Mouse (Mus musculus) lung, postnatal 36 days (tissue): ENCODE measurements around the gene Sh3bp2.
A peak's percentile ranks its signal among the peaks of the same experiment; 100 is the strongest.
"Not testable (repeated sequence)": the region's sequence is repeated elsewhere in the genome, so short reads cannot be mapped to it uniquely, and the experiment has no call there.

ENCODE experiments used
- DNase-seq: peaks from one replicate; pipeline ENCODE4 v3.0.0; 2022; ENCODE audit warnings: mixed read lengths

Sh3bp2 gene

GRCm38 (mm10) chr5:34527352-34527751, 1.7 kb downstream of the Sh3bp2 start:
- DNase-seq, result no peak

GRCm38 (mm10) chr5:34528724-34529123, 3.1 kb downstream of the Sh3bp2 start:
- no peak for DNase-seq

- no peak for DNase-seq
These were observed 4.5 kb downstream of the Sh3bp2 start for GRCm38 (mm10) chr5:34530116-34530515.

GRCm38 (mm10) chr5:34530687-34531086, 5.0 kb downstream of the Sh3bp2 start:
- DNase-seq, result no peak

- DNase-seq, result no peak
These were observed 7.4 kb downstream of the Sh3bp2 start for GRCm38 (mm10) chr5:34533066-34533465.

GRCm38 (mm10) chr5:34533820-34534219, 8.2 kb downstream of the Sh3bp2 start:
- DNase-seq, result peak; percentile 53

GRCm38 (mm10) chr5:34534776-34535581, 9.3 kb downstream of the Sh3bp2 start:
- peak; percentile 62 for DNase-seq

GRCm38 (mm10) chr5:34535831-34536230, 10.2 kb downstream of the Sh3bp2 start:
- DNase-seq, result no peak

GRCm38 (mm10) chr5:34538079-34538478, 12.4 kb downstream of the Sh3bp2 start:
- DNase-seq, result no peak

GRCm38 (mm10) chr5:34538527-34538926, 12.9 kb downstream of the Sh3bp2 start:
- DNase-seq, result peak; percentile 73

- no peak for DNase-seq
These were observed 13.5 kb downstream of the Sh3bp2 start for GRCm38 (mm10) chr5:34539121-34539520.

- no peak for DNase-seq
These were observed 16.5 kb downstream of the Sh3bp2 start for GRCm38 (mm10) chr5:34542166-34542565.

GRCm38 (mm10) chr5:34543114-34543513, 17.5 kb downstream of the Sh3bp2 start:
- DNase-seq, result no peak

GRCm38 (mm10) chr5:34547410-34547809, 21.8 kb downstream of the Sh3bp2 start:
- peak; percentile 75 for DNase-seq

- no peak for DNase-seq
These were observed 23.5 kb downstream of the Sh3bp2 start for GRCm38 (mm10) chr5:34549135-34549482.

GRCm38 (mm10) chr5:34549483-34550221, 24.0 kb downstream of the Sh3bp2 start:
- DNase-seq, result peak; percentile 59

GRCm38 (mm10) chr5:34550251-34550650, 24.6 kb downstream of the Sh3bp2 start:
- no peak for DNase-seq

GRCm38 (mm10) chr5:34551821-34552220, 26.2 kb downstream of the Sh3bp2 start:
- DNase-seq, result no peak

- DNase-seq, result no peak
These were observed 38.2 kb downstream of the Sh3bp2 start for GRCm38 (mm10) chr5:34563854-34564253.

- DNase-seq, result no peak
These were observed 38.7 kb downstream of the Sh3bp2 start for GRCm38 (mm10) chr5:34564291-34564690.

GRCm38 (mm10) chr5:34565545-34566283, 40.1 kb downstream of the Sh3bp2 start:
- DNase-seq, result peak; percentile 93

GRCm38 (mm10) chr5:34571551-34571950, 45.9 kb downstream of the Sh3bp2 start:
- DNase-seq, result no peak

GRCm38 (mm10) chr5:34572568-34572967, 46.9 kb downstream of the Sh3bp2 start:
- not testable (repeated sequence) for DNase-seq
